Mouse (Mus musculus): Measurements from ENCODE around the gene Slc37a4.
"Not testable (repeated sequence)": the region's sequence is repeated elsewhere in the genome, so short reads cannot be mapped to it uniquely, and the experiment has no call there.

Gene Slc37a4

DNA sequence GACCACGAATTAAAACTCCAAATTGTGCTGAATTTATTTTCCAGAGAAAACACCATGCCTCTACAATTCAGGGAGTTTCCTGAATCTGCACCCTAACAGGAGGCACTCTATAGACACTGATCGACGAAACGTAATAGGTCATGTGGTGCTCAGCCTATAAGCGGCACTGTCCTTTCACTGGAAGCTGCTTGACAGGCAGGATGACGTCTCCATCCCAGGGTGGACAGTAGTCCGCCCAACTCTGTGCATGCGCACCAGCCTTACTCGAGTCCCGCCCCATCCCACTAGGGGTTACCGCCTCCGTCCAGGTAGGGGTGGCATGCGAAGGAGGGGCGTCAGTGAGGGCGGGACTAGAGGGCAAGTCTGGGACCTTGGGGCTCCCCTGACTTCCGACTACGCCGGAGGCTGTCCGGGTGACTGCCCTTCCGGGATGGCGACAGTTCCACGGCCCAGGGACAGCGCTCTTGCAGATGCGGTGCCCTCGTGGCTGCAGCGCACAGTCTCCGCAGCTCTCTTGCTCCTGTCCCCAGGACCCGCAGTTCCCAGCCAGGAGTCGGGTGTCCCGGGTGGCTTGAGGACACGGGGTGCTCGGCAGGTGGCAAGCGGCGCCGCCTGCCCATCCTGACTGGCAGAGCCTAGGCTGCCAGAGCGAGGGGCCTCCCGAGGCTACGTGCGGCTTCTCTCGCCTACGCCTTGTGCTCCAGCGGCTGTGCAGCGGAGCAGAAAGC, at the start of gene Slc37a4:
TSS of gene Slc37a4 (plus strand) at position 169 of the 728 bp plus-strand sequence.
- peak; percentile 86 for DNase-seq (ENCODE audit: low read depth, low spot score)

- no peak for DNase-seq (ENCODE audit: low read depth, low spot score)
These were observed 49.5 kb upstream of the Slc37a4 start for GRCm38 (mm10) chr9:44347166-44347565.

- DNase-seq (ENCODE audit: low read depth, low spot score) = no peak
These were observed 49.0 kb upstream of the Slc37a4 start for GRCm38 (mm10) chr9:44347621-44348020.

DNA sequence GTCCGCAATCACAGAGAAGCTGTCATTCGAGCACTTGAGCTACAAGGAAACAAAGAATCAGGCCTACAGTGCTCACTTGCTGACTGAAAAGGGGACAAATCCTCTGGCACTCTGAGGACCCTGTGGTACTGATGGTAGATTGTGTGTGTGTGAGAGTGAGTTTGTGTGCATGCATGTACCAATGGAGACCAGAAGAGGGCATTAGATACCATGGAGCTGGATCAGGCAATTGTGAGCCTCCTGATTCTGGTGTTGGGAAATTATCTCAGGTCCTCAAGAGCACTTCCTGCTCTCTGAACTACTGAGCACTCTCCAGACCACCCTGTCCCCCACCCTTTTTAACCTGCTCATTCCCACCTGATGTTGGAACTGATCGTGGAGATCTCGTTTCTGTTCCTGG, 48.1 kb upstream of the Slc37a4 start:
- DNase-seq (ENCODE audit: low read depth, low spot score) = no peak

DNA sequence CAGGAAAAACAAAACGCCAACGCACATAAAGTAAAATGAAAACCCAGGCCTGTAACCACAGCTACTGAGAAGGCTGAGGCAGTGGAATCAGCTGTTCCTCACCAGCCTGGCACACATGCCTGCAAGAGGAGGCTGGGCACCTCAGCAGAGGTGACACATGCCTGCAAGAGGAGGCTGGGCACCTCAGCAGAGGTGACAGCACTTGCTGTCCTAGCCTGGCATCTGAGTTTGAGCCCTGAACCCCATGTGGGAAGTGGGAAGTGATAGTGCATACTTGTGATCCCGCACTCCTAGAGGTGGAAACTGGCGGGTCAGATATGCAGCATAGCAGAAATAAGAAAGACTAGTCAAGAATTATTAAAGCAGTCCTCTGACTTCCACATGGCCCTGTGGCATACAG, 45.3 kb upstream of the Slc37a4 start:
- DNase-seq (ENCODE audit: low read depth, low spot score) = no peak

DNA sequence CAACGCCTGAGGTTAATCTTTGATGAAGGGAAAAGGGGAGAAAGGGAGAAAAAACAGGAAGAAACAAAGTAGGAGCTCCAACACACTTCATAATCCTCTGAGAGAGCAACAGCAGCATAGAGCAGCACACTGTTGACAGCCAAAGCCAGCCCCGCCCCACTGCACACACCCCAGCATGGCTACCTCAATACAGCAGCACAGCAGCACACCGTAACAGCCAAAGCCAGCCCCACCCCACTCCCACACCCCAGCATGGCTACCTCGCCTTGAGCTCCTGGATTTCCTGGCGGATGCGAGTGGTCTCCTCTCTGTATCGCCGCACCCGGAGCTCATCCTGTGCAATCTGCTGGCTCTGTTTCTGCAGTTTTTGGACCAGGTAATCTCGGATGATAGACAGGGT, 44.3 kb upstream of the Slc37a4 start:
- DNase-seq (ENCODE audit: low read depth, low spot score) = no peak

DNA sequence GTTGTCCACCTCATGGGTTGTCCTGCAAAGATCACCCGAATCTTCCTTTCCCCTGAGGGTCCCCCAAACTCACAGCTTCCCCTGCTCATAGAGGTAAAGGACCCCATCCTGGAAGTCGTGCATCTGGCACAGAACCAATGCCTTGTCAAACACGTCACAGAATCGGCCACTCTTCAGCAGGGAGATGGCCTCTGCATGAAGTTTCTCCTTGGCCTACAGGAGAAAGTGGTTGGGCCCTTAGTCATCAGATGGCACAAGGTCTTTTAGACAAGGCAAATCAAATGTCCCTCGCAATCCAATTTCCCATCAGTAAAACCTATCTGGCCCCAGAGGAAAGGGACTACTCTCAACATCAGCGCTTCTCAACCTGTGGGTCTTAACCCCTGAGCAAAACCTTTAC, 43.5 kb upstream of the Slc37a4 start:
- DNase-seq (ENCODE audit: low read depth, low spot score) = no peak

DNA sequence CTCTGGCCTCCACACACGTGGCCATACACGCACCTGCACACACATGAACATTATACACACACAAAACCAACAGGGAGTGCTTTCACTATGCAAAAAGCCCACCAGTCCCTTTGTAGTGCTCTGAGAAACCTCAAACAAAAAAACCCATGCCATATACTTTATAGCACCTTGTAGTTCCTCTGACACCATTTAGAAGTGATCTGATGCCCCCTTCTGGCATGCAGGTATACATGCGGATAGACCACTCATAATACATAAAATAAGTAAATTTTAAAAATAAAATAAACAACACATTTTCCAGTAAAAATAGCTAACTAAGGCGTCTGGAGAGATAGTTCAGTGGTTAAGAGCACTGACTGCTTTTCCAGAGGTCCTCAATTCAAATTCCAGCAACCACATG, 39.4 kb upstream of the Slc37a4 start:
- DNase-seq (ENCODE audit: low read depth, low spot score) = peak; percentile 20

- peak; percentile 99 for DNase-seq (ENCODE audit: low read depth, low spot score)
These were observed 35.3 kb upstream of the Slc37a4 start, which contains the start of gene Vps11 for GRCm38 (mm10) chr9:44361190-44361917. TSS of gene Vps11 (minus strand) at chr9:44361670.

DNA sequence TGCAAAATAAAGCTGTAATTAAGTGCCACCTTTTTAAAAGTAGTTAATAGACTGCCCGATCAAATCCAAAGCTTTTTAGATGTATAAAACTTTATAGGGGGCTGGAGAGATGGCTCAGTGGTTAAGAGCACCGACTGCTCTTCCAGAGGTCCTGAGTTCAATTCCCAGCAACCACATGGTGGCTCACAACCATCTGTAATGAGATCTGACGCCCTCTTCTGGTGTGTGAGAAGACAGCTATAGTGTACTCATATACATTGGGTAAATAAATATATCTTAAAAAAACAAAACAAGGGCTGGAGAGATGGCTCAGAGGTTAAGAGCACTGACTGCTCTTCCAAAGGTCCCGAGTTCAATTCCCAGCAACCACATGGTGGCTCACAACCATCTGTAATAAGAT, 34.7 kb upstream of the Slc37a4 start:
- DNase-seq (ENCODE audit: low read depth, low spot score) = not testable (repeated sequence)

DNA sequence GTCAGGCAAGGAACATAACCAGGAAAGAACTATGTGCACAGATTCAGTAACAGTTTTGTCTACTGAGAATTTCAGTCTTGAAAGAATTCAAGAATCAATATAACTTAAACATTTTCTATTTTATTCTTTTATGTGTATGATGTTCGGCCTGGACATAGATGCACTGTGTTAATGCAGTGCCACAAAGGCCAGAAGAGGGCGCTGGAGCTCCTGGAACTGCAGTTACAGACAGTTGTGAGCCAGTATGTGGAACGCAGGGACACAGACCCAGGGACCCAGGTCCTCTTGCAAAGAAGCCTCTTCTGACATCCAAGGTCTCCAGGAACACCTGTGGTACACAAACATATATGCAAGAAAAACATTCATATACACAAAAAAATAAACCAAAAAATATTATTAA, 32.2 kb upstream of the Slc37a4 start:
- no peak for DNase-seq (ENCODE audit: low read depth, low spot score)

DNA sequence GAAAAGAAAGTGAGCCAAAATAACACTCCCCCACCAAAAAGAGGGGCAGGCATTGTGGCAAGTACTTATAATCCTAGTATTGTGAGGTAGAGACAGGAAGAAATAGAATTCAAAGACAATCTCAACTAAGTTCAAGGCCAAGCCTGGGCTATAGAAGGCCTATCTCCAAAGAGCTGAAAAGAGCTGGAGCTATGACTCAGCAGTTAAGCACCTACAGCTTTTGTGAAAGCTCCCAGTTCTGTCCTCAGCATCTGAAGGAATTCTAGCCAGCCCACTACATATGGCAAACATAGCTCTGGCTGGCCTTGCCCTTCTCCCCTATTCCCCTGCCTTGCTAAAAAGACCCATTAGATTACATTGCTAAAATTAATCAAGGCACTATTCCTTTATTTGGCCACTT, 23.3 kb upstream of the Slc37a4 start:
- DNase-seq (ENCODE audit: low read depth, low spot score) = no peak

GRCm38 (mm10) chr9:44376141-44376540, 20.5 kb upstream of the Slc37a4 start:
- DNase-seq (ENCODE audit: low read depth, low spot score) = no peak

- DNase-seq (ENCODE audit: low read depth, low spot score) = not testable (repeated sequence)
These were observed 19.3 kb upstream of the Slc37a4 start for GRCm38 (mm10) chr9:44377335-44377734.

DNA sequence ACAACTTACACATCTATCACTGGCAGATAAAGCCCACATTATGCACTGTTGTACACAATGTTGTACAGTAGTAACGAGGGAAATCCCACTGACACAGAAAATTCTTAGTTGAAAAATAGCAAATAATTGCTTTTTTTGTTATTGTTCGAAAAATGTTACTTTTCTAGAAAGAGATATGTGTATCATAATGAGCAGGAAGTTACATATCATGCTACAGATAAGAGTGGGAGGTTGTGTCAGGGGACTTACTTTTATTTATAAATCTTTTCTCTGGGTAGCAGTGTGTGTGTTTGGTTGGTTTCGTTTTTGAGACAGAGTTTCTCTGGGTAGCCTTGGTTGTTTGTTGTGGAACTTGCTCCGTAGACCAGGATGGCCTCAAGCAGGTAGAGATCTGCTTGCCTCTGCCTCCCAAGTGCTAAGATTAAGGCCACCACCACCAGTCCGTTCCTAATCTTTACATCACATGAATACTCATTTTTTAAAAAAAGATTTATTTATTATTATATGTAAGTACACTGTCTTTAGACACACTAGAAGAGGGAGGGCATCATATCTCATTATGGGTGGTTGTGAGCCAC, 18.4 kb upstream of the Slc37a4 start:
- DNase-seq (ENCODE audit: low read depth, low spot score) = no peak

DNA sequence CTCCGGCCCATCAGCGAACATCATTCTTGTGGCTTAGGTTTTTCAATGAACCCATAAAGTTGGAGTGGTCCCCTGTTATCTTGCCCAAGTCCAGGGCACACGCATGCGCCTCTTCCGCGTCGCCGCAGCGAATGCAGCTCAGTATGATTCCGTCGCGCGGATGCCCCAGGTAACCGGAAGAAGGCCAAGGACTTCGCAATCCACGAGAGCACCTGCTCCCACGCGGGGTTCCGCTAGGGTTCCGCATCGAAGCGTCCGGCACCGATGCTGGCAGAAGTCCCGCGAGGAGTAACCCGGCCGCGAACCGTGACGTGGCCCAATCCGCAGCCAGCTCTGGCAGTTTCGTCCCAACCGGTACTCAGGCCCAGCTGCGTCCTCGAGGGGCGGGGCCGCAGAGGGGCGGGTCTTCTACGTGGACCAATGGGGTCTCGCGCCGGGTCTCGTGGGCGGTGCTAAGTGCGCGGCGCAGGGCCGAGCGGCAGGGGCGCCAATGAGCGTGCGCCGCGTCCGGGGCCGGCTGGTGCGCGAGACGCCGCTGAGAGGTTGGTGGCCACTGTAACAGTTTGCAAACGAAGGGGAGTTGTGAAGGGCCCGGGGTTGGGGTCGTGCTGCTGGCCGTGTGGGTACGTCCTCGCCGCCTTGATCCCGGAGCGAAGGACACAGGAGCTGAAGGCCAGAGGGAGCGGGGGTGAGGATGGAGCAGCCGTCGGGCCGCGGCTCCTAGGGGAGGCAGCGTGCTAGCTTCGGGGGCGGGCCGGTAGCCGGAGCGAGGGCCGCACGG, 17.4 kb upstream of the Slc37a4 start, which contains the start of gene Hyou1:
TSS of gene Hyou1 (plus strand) at position 437 of the 781 bp plus-strand sequence.
- peak; percentile 97 for DNase-seq (ENCODE audit: low read depth, low spot score)

DNA sequence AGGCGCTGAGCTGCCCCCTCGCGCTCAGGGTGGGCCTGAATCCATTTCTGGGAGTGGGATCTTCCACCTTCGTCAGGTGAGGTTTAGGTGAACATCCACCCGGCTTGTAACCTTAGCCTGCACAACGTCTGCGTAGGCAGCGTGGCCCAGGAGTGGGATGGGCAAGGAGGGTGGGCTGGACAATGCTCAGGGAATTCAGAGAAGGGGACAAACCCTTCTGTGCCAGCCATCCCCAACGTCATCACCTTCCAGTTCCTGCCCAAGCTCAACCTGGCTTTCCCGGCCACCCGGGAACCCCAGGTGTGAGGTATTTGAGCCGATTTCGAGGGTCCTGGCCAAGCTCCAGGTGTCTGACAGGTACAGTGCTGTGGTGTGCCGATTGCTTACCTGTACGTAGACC, 16.8 kb upstream of the Slc37a4 start:
- peak; percentile 33 for DNase-seq (ENCODE audit: low read depth, low spot score)

DNA sequence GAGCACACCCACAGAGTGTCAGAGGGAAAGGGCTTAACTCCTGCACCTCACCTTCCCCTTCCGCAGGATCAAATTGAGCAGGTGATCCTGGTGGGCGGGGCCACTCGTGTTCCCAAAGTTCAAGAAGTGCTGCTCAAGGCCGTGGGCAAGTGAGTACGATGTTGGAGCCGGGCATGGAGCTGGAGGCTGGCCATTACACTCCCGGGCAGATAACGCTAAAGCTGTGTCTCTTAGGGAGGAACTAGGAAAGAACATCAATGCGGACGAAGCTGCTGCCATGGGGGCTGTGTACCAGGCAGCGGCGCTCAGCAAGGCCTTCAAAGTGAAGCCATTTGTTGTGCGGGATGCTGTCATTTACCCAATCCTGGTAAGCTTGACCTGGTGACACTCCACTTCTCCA, 12.1 kb upstream of the Slc37a4 start:
- no peak for DNase-seq (ENCODE audit: low read depth, low spot score)

- DNase-seq (ENCODE audit: low read depth, low spot score) = no peak
These were observed 9.4 kb upstream of the Slc37a4 start for GRCm38 (mm10) chr9:44387221-44387620.

DNA sequence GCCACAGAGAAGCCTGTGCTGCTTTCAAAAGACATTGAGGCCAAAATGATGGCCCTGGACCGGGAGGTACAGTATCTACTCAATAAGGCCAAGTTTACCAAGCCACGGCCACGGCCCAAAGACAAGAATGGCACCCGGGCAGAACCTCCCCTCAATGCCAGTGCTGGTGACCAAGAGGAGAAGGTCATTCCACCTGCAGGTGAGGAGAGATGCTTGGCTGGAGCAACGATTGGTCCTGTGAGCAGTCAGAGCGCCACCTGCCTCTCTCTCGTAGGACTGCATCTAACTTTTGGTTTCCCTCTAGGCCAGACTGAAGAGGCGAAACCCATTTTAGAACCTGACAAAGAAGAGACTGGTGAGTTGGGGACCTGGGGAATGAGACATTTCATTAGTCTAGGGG, 7.4 kb upstream of the Slc37a4 start:
- no peak for DNase-seq (ENCODE audit: low read depth, low spot score)

GRCm38 (mm10) chr9:44391466-44391865, 5.2 kb upstream of the Slc37a4 start:
- no peak for DNase-seq (ENCODE audit: low read depth, low spot score)

DNA sequence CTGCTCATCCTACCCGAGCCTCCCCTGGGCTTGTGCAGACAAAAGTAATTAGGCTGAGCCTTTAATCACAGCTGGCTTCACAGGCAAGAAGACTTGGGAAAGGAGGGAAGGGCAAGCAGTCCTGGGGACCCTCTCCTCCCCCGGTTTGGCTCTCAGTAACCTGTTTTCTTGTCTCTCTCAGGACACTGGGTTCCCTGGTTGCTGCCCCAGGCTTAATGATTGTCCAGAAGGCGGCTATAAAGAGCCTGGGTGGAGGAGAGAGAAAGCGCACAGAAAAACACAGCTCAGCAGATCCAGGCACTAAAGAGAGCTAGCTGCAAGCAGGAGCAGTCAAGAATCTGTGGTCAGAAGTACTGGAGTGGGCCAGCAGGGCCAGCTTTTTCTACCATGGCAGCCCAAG, 1.4 kb downstream of the Slc37a4 start:
- DNase-seq (ENCODE audit: low read depth, low spot score) = no peak

All from forelimb bud, embryonic 11.5 days (tissue).